In the genomic region with DNA sequence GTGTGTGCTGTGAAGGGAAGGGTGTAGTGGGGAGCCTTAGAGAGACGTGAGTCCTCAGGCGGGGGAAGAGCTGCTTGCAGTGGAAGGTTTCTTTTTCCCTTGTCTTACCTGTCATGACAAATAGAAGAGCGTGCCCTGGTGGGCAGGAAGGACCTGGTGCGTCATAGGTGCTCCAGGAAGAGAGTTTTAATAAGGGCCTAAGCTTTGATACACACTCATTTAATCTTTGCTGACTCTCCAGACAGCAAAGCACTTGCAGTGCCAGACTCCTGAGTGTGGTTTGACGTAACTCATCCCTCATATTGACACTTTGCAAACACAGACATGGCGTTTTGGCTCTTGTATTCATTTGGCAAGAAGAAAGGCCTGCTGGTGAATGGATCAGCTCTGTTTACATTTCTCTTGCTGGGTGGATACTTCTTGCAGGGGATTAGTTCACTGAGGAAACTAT, we compare ENCODE assay signal across 9 mouse cellular contexts. TPM values are rescaled to one million over a fixed set of nuclear protein-coding genes. Genes with fewer than 3 reads are reported as not detected.
DNase-seq lines count a peak whose midpoint lies in the region; ATAC-seq and TF ChIP-seq lines count a peak whose summit lies in the region.
"Had no signal": no experiment of that assay in that cellular context is flagged by ENCODE, and none has a peak within 500 bp of the region (broad histone marks: within the 10 kb centered on the region; RNA-seq: fewer than 3 reads in every experiment).

No protein-coding gene starts in this region.

- H3K4me3 ChIP-seq in ES-E14 (ENCODE audit: insufficient read depth in 1 of 2, low read depth in 1 of 2, low read length in 2 of 2, poor library complexity in 1 of 2, severe bottlenecking in 1 of 2), result no peak overlapping the region
- H3K4me3 ChIP-seq in heart, embryonic 12.5 days, result no peak overlapping the region
- H3K4me3 ChIP-seq in lung, embryonic 14.5 days (ENCODE audit: low read depth, low read length), result no peak overlapping the region

- TF ChIP-seq CTCF in lung, embryonic 14.5 days (IDR thresholded peaks at IDR 0.05; ENCODE audit: low read depth), result peak; percentile 22; the same call in 1 of the 2 replicates

- no peaks in the 10 kb centered on the region for H3K9me3 ChIP-seq in ES-E14 (ENCODE audit: control insufficient read depth, insufficient read depth, low read depth, low read length)
- H3K9me3 ChIP-seq in heart, embryonic 12.5 days (replicated peaks), result no peaks in the 10 kb centered on the region
- no peaks in the 10 kb centered on the region for H3K9me3 ChIP-seq in lung, embryonic 14.5 days (ENCODE audit: low read depth, low read length)

- peak; percentile 18 for DNase-seq in gastrocnemius, adult 18-20 months (ENCODE audit: low spot score)
- no peak for DNase-seq in gastrocnemius, postnatal 25 days
- DNase-seq in ES-E14 (ENCODE audit: low read depth, low spot score), result no peak
- peak; percentile 95 for DNase-seq in lung, embryonic 14.5 days
- no peak for DNase-seq in cerebellum, adult 11 months
- DNase-seq: cerebellum, postnatal 25 days had no signal

- H3K9ac ChIP-seq in ES-E14 (ENCODE audit: insufficient read depth, low read depth, low read length, poor library complexity, severe bottlenecking), result no peak overlapping the region
- H3K9ac ChIP-seq in heart, embryonic 12.5 days, result no peak overlapping the region
- H3K9ac ChIP-seq in lung, embryonic 14.5 days, result peak overlapping the region; percentile 24; the same call in 1 of the 2 replicates

- ATAC-seq in heart, embryonic 12.5 days (ENCODE audit: insufficient number of reproducible peaks, low FRiP score), result no peak
- peak; percentile 91 for ATAC-seq in lung, embryonic 14.5 days (ENCODE audit: insufficient read depth)
- ATAC-seq in frontal cortex, adult (ENCODE audit: low TSS enrichment), result no peak
- ATAC-seq in activated CD4-positive, CD25-positive, alpha-beta regulatory T cell, adult 4 months, result no peak

- H3K27me3 ChIP-seq in heart, embryonic 12.5 days (replicated peaks), result no peaks in the 10 kb centered on the region
- H3K27me3 ChIP-seq in lung, embryonic 14.5 days (ENCODE audit: insufficient read depth, low read length), result no peaks in the 10 kb centered on the region

- peaks cover 12% of the 10 kb centered on the region in 2 experiments for H3K4me1 ChIP-seq in ES-E14 (ENCODE audit: control insufficient read depth in 2 of 2, insufficient read depth in 2 of 2, low read length in 2 of 2, poor library complexity in 1 of 2)
- peaks cover 62% of the 10 kb centered on the region for H3K4me1 ChIP-seq in heart, embryonic 12.5 days (replicated peaks)
- H3K4me1 ChIP-seq in lung, embryonic 14.5 days (ENCODE audit: insufficient read depth), result peaks cover 22% of the 10 kb centered on the region

- whole genome bisulfite sequencing in heart, embryonic 12.5 days, result 47% methylated on average over 6 of the region's 6 CpGs
- WGBS in lung, embryonic 14.5 days, result 8% methylated on average over 6 of the region's 6 CpGs

- in situ Hi-C loops in ES-E14 (cut with MboI; ENCODE audit: low sequenced_read_pairs in 2 of 2, unreplicated experiment in 2 of 2), result no loop called here

- H3K36me3 ChIP-seq in ES-E14 (ENCODE audit: control insufficient read depth, insufficient read depth, low read length, poor library complexity, severe bottlenecking), result peaks cover 21% of the 10 kb centered on the region
- peaks cover 21% of the 10 kb centered on the region for H3K36me3 ChIP-seq in heart, embryonic 12.5 days
- H3K36me3 ChIP-seq in lung, embryonic 14.5 days (ENCODE audit: insufficient read depth), result peaks cover 28% of the 10 kb centered on the region

- no peak overlapping the region for H3K4me2 ChIP-seq in heart, embryonic 12.5 days
- H3K4me2 ChIP-seq in lung, embryonic 14.5 days, result peak overlapping the region; percentile 44

- H3K27ac ChIP-seq in ES-E14 (ENCODE audit: insufficient read depth, low read depth, low read length, poor library complexity, severe bottlenecking), result peak overlapping the region; percentile 4; the same call in 1 of the 2 replicates
- peak overlapping the region; percentile 27 for H3K27ac ChIP-seq in heart, embryonic 12.5 days (ENCODE audit: poor library complexity, severe bottlenecking)
- peak overlapping the region; percentile 69 for H3K27ac ChIP-seq in lung, embryonic 14.5 days (ENCODE audit: low read depth)

TF ChIP-seq in ES-E14, 5 proteins besides CTCF, POLR2A, EP300 and RAD21:
- no peak for TF ChIP-seq ZNF384 (IDR thresholded peaks at IDR 0.05; ENCODE audit: low read depth, low read length)
- TF ChIP-seq HCFC1 (IDR thresholded peaks at IDR 0.05; ENCODE audit: borderline replicate concordance, insufficient read depth, low read length), result no peak
- TF ChIP-seq ZC3H11A (IDR thresholded peaks at IDR 0.05; ENCODE audit: borderline replicate concordance, low read depth, low read length), result no peak
- TF ChIP-seq MAFK (IDR thresholded peaks at IDR 0.05; ENCODE audit: insufficient read depth, low read depth, low read length), result no peak
- TF ChIP-seq CHD2 (IDR thresholded peaks at IDR 0.05; ENCODE audit: low read depth, low read length), result no peak

RNA-seq across cellular contexts. Expression of a gene that starts 34.5 kb away (rescaled TPM):
- 100 to 1,000 TPM; 109 to 115 TPM for total RNA-seq in gastrocnemius, adult 18-20 months (2021)
- 10 to 100 TPM; 79.0 to 90.6 TPM for total RNA-seq in gastrocnemius, postnatal 25 days (2021)
- total RNA-seq in ES-E14 (2012; rRNA removed), result 199 and 224 TPM in 2 replicates
- polyA plus RNA-seq in heart, embryonic 12.5 days (2016; fragmentation: Nextera tagmentation; extraction: Ambion mirVana), result 64.9 and 65.4 TPM in 2 replicates
- polyA plus RNA-seq in lung, embryonic 14.5 days (2014; fragmentation: Nextera tagmentation; extraction: Ambion mirVana), result 82.2 and 84.5 TPM in 2 replicates
- polyA plus RNA-seq in activated CD4-positive, CD25-positive, alpha-beta regulatory T cell, adult 4 months (2017; shearing (Covaris generic)), result 10 to 100 TPM; 40.6 to 63.7 TPM

RNA-seq across cellular contexts. Expression of a gene that starts 34.5 kb away (rescaled TPM):
- total RNA-seq in gastrocnemius, adult 18-20 months (2021), result 10 to 100 TPM; 28.7 to 32.7 TPM
- total RNA-seq in gastrocnemius, postnatal 25 days (2021), result 10 to 100 TPM; 26.3 to 28.4 TPM
- 88.0 and 136 TPM in 2 replicates for total RNA-seq in ES-E14 (2012; rRNA removed)
- 52.0 and 52.6 TPM in 2 replicates for polyA plus RNA-seq in heart, embryonic 12.5 days (2016; fragmentation: Nextera tagmentation; extraction: Ambion mirVana)
- polyA plus RNA-seq in lung, embryonic 14.5 days (2014; fragmentation: Nextera tagmentation; extraction: Ambion mirVana), result 28.7 and 31.0 TPM in 2 replicates
- 10 to 100 TPM; 19.9 to 20.6 TPM for polyA plus RNA-seq in activated CD4-positive, CD25-positive, alpha-beta regulatory T cell, adult 4 months (2017; shearing (Covaris generic))

RNA-seq across cellular contexts. Expression of a gene that starts 34.5 kb away (rescaled TPM):
- total RNA-seq in gastrocnemius, adult 18-20 months (2021), result 10 to 100 TPM; 30.5 to 31.4 TPM
- 10 to 100 TPM; 32.7 to 33.3 TPM for total RNA-seq in gastrocnemius, postnatal 25 days (2021)
- total RNA-seq in ES-E14 (2012; rRNA removed), result 290 and 318 TPM in 2 replicates
- polyA plus RNA-seq in heart, embryonic 12.5 days (2016; fragmentation: Nextera tagmentation; extraction: Ambion mirVana), result 77.1 and 77.9 TPM in 2 replicates
- 118 and 136 TPM in 2 replicates for polyA plus RNA-seq in lung, embryonic 14.5 days (2014; fragmentation: Nextera tagmentation; extraction: Ambion mirVana)
- polyA plus RNA-seq in activated CD4-positive, CD25-positive, alpha-beta regulatory T cell, adult 4 months (2017; shearing (Covaris generic)), result 10 to 100 TPM; 39.1 to 56.7 TPM

Comparison
In these comparisons a context has a peak if more than half of its experiments do, and no peak if none do; other contexts are left out.
1. DNase-seq: peak in gastrocnemius, adult 18-20 months (single experiment) and lung, embryonic 14.5 days (single experiment); none in gastrocnemius, postnatal 25 days (single experiment), ES-E14 (single experiment) and cerebellum, adult 11 months (single experiment).
2. H3K27ac ChIP-seq: peak in every context shown above with its lines; median percentile 69 in lung, embryonic 14.5 days; 27 in heart, embryonic 12.5 days; 4 in ES-E14.